Mouse (Mus musculus): ENCODE data around the gene Ggct.

- TF ChIP-seq CTCF (IDR thresholded peaks at IDR 0.05; ENCODE audit: low read depth) (no peak), EP300 (IDR thresholded peaks at IDR 0.05; ENCODE audit: low read depth) (no peak)
Observed at GRCm38 (mm10) chr6:54984096-54984495, 8.7 kb downstream of the Ggct start.

Data from heart, postnatal 0 days (tissue).